Mouse (Mus musculus) thymus, postnatal 36 days (tissue): ENCODE measurements around the gene Chadl.
"Not testable (repeated sequence)": the region's sequence is repeated elsewhere in the genome, so short reads cannot be mapped to it uniquely, and the experiment has no call there.

Experiments used
- DNase-seq, 2 experiments: peaks; one replicate each; pipeline ENCODE4 v3.0.0; 2022; ENCODE audit warnings: mixed read lengths in 2 of 2

Chadl gene

GRCm38 (mm10) chr15:81697175-81697574 is at the start of gene Chadl:
TSS of gene Chadl (minus strand) at chr15:81697287.
- DNase-seq, result no peak

DNA sequence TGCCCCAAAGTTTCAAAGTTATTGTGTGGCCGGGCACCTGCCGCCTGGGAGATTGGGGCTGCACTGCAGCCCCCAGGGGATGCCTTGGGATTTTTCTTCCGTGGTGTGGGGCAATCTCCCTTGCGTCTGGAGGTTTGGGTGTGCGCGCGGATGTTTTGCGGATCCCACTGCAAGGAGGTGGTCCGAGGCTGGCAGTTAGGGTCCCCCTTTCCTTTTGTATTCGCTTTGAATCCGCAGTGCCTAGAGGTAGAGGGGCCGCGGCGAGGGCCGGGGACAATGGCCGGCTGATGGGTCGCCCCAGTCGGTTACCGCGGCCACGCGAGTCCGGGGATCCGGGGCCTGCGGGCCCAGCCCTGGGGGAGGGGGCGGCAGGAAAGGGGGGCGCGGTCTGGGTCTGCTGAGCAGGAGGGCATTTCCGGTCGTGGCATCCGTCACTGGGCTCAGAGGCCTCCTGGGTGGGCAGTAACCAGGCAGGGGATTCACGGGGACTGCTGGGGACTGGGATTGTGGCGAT is 48.6 kb upstream of the Chadl start:
- DNase-seq, result peak; percentile 70 to 79

- DNase-seq, result peak; percentile 65 to 72
Observed at GRCm38 (mm10) chr15:81744992-81745600, 48.0 kb upstream of the Chadl start, which contains the start of the genes Zc3h7b and Rangap1. TSS of gene Zc3h7b (plus strand) at chr15:81745057. TSS of gene Rangap1 (minus strand) at chr15:81745530.

- DNase-seq, result not testable (repeated sequence)
Observed at GRCm38 (mm10) chr15:81742368-81742767, 45.3 kb upstream of the Chadl start.

- DNase-seq, result no peak
Observed at GRCm38 (mm10) chr15:81739924-81740323, 42.8 kb upstream of the Chadl start.

DNA sequence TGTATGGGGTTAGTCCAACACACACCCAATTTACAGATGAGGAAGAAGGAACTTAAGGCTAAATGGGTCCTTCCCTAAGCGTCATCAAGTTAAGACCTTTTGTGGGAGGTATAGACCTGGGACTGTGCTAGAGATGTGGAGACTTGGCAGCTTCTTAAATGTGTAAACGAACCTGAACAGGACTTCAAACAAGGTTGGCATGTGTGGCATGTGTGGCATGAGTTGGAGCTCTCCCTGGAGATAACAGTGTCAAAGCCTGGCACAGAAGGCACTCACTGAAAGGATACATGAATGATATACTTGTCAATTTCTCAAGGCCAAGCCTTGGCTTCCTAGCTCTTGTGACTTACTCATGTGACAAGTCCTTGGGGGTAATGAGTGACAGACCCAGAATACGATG is 42.2 kb upstream of the Chadl start:
- DNase-seq, result no peak

DNA sequence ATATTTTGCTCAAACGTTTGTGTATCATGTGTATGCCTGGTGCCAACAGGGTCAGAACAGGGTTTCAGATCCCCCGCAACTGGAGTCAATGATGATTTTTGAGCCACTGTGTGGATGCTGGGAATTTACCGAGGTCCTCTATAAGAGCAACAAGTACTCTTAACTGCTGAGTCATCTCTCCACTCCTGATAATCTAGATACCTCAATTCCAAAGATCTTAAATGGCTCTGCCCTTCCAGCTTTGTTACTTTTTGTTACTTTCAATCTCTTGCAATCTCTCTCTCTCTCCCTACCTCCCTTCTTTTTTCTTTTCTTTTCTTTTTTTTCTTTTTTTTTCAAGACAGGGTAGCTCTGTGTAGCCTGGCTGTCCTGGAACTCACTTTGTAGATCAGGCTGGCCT is 38.0 kb upstream of the Chadl start:
- DNase-seq, result no peak

DNA sequence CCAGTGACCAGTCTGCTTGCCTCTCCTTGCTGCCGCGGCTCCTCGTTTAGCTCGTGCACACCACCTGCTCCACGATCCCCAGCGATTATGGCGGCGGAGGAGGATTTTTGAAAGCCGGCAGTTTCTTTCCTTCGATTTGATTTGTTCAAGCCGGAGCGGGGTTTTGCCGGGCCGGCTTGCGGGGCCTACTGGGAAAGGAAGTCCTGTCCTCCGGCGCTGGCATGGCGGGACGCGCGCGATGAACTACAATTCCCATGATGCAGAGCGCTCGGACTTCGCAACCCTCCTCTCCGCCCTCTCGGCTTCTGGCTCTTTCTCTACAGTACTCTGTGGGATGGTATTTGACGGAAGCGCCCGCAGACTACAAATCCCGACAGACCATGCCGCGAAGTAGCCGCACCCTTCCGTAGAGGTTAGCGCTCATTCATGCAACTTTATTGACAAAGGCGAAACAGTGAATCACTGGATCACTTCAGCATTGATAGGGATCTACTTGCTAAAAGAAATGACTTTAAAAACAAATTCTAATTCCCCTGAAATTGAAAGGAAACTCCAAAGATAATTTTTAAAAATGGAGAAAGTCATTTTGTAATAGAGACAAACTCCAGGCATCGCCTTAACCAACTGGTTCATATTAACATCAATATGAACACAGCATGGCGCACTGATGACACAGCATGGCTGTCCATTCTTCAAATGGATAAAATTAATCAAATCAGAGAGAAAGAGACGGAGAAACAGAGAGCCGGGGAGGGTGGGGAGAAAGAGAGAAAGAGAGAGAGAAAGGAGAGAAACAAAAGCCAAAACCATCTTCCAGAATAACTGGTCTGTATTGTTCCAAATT is 32.9 kb upstream of the Chadl start:
- peak; percentile 95 to 98 for DNase-seq

DNA sequence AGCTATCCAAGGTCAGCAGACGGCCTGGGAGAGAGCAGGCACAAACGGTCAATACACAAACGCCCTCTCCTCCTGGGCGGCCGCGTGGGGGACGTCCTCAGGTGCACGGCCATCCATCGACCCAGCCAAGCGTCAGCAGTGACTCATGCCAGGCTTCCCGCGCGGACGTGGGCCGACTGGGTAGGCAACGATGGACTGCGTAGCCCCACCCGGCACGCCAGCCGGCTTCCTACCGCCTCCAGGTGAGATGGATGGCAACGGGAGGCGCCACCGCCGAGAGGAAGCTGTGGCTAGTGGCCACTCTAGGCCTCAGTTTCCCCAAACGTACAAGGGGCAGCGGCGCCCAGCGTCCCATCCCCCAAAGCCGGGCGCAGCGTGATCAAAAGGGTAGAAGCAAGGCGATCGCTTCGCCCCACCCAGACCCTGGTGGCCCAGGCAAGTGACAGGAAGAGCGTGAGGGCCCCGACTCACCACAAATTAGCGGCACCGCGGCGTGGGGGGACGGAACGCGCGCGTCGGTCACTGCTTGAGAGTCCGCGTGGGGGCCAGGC is 32.2 kb upstream of the Chadl start:
- DNase-seq, result no peak

DNA sequence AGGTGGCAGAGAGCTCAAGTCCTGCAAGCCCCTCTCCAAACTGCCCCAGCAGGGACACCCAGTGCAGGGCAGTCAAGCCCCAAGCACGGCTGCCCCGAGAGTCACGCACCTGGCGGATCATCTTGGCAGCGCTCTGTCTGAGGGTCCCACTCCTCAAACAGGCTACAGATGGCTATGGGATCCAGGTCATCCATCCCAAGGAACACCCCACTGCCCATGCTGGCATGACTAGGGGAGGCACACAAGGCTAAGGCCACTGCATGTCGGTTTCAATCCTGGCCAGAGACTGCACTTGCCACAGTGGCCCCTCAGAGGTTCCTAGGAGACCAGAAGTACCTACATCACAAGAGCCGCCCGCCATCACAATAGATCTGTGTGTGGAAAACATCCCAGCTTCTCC is 28.9 kb upstream of the Chadl start:
- no peak for DNase-seq

GRCm38 (mm10) chr15:81723653-81724052 is 26.6 kb upstream of the Chadl start:
- no peak for DNase-seq

DNA sequence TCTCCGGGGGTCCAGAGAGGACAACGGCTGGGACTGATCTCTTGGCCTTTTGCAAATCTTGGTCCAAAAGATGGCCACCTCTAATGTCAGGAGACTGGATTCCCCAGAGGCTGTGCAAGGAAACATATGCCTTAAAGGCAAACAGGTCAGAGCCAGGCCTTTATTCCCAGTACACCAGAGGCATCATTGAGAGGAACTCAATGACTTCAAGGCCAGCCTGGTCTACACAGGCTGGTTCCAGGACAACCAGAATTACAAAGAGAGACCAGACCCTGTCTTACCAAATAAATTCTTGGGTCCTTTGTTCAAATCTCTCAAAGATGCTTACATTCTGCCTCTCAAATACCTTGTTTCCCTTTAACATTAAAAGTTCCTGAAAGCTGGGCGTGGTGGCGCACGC is 25.3 kb upstream of the Chadl start:
- no peak for DNase-seq

DNA sequence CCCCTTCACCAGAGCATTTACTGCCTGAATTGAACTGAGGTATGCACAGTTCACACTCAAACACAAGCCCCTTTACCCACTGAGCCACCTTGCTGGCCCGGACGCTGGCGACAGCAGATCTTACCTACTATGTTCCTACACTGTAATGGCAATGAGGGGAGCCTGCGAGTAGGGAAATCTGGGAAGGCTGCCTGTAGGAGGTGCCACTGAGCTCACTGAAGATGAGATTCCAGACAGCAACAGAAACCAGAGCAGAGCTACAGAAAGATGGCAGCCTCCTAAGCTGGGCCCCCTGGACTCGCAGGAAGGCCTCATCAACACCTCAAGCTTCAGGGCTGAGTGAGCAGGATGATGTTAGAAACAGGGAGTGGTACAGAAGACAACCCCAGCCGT is 22.0 kb upstream of the Chadl start:
- DNase-seq, result no peak

DNA sequence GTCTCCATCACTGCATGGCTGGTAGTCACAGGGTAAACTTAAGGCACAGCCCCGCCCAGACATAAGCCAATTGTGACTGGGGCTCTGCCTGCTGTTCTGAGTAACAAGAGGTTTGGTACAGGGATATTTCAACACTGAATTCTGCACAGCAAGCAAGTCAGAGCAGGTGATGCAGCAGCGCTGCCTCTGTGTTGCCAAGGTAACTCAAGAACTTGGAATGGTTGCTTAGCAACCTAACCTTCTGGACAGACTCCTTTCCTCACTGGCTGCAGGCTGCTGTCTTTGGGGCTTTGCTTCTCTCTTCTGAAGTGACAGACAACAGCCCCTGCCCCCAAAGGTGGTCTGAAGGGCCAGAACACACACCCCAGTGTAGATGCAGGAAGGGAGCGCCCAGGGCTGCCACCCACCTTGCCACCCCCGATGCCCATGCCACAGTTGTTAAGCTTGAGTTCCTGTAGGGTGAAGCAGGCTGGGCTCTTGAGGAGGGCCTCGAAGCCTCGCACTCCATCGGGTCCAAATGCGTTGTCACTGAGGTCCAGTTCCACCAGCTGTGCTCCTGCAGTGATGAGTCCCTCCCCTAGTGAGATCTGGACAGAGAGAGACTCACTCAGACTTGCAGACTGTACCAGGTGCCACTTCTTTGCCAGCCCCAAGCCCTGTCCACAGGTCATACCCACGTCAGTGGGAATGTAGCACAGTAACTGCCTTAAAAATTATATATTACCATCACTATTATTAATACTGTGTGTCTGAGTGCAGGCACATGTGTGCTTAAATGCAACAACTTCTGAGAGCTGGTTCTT is 21.4 kb upstream of the Chadl start:
- DNase-seq, result no peak

GRCm38 (mm10) chr15:81713742-81714141 is 16.7 kb upstream of the Chadl start:
- DNase-seq, result no peak

- DNase-seq, result no peak
Observed at GRCm38 (mm10) chr15:81710801-81711200, 13.7 kb upstream of the Chadl start.

DNA sequence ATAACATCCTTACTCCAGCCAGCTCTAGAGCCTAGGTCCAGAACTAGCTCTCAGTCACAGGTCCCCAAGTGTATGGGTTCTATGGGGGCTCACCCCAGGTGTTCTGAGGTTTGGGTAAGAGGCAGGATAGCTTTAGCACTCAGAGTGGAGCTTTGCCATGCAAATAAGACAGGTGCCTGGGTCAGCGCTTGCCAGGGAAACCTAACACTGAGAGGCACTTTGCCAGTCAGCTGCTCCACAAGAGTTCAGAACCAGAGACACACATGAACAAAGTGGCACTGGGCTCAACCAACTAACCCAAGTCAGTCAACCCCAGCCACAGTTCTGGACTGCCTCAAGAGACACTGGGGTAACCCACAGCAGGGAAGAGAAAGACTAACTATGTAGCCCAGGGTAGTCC is 12.6 kb upstream of the Chadl start:
- no peak for DNase-seq

- no peak for DNase-seq
Observed at GRCm38 (mm10) chr15:81708991-81709390, 11.9 kb upstream of the Chadl start.

DNA sequence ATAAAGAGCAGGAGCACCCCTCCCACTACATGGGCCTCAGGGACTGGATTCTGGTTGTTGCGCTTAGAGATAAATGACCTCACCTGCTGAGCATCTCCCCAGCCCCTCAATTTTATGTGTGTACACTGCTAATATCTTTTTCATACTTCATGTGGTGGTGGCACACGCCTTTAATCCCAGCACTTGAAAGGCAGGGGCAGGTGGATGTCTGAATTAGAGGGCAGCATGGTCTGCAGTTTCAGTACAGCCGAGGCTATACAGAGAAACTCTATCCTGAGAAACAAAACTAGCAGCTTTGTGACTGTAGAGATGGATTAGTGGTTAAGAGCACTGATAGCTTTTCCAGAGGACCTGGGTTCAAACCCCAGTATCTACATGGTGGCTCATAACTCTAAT is 6.0 kb upstream of the Chadl start:
- DNase-seq, result no peak

DNA sequence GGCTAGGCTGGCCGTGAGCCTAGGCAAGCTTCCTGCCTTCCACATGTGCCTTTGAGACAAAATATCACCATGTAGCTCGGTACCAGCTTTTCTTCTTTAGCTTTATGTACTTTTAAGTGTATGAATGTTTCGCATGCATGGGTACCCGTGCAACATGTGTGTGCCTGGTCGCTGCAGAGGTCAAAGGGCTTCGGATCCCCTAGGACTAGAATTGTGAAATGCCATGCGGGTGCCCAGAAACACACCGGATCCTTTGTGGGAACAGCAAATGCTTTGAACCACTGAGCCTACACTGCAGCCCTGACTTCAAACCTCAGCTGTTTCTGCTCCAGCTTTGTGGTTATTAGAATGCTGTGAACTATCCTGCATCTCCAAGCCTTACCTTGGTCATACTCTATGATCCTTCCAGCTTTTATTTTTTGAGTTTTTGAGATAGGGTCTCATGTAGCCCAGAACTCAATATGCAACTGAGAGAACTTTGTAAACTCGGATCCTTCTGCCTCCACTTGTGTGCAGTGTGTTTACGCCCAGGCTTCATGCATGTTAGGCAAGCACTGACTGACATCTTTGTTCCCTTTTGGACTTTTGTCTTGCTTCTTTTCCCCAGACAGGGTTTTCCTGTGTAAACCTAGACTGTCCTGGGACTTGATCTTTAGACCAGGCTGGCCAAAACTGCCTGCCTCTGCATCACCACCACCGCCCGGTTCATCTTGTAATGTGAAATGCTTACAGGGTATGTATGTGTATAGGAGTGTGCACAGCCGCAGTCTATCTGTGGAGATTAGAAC is 5.4 kb upstream of the Chadl start:
- DNase-seq, result no peak

DNA sequence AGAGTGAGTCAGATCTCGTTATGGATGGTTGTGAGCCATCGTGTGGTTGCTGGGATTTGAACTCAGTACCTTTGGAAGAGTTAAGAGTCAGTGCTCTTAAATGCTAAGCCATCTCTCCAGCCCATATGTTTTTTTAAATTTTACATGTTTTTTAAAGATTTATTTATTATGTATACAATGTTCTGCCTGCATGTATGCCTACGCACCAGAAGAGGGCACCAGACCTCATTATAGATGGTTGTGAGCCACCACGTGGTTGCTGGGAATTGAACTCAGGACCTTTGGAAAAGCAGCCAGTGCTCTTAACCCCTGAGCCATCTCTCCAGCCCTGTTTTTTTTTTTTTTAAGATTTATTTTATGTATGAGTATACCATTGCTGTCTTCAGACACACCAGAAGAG is 4.3 kb upstream of the Chadl start:
- not testable (repeated sequence) for DNase-seq

- no peak for DNase-seq
Observed at GRCm38 (mm10) chr15:81700601-81701000, 3.5 kb upstream of the Chadl start.
